Mouse (Mus musculus) telencephalon, adult 2 months (tissue): ENCODE measurements around the gene Dlgap1.
A peak's percentile ranks its signal among the peaks of the same experiment; 100 is the strongest.
"Not testable (repeated sequence)": the region's sequence is repeated elsewhere in the genome, so short reads cannot be mapped to it uniquely, and the experiment has no call there.

Experiments
- DNase-seq: peaks from one replicate; pipeline ENCODE4 v3.0.0-alpha.2; 2011; ENCODE audit warnings: low read depth, low spot score

Gene Dlgap1

DNA sequence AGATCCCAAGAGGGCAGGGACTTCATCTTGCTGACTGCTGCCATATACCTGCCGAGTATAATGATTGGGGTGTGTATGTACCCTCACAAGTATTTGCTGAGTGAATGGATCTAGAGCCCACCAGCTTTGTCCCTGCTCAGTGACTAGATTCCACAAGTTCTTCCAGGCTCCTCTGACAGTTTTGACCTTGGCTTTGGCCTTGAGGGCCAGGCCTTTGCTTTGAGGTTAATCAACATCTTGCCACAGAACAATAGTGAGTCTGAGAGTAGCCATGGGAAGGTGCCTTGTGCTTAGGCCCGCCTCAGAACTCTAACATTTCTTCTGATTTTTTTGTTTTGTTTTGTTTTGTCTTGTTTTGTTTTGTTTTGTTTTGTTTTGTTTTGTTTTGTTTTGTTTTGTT, 837.7 kb downstream of the Dlgap1 start:
- DNase-seq: no peak

DNA sequence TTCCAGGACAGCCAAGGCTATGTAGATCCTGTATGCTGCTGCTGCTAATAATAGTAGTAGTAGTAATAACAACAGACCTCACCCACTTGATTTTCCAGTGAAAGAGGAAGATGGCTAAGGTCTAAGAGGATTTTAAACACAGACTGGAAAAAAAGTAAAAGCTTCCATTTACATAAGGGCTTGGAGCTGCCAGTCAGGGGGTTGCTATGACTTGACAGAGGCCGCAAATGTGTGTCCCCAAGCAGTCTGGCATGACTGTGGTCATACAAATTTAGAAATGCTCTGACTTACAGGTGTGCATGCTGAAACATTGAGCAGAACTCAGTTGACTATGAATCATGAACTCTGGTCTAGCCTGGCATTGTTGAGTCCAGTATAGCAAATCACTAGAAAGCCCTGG, 839.0 kb downstream of the Dlgap1 start:
- no peak for DNase-seq

DNA sequence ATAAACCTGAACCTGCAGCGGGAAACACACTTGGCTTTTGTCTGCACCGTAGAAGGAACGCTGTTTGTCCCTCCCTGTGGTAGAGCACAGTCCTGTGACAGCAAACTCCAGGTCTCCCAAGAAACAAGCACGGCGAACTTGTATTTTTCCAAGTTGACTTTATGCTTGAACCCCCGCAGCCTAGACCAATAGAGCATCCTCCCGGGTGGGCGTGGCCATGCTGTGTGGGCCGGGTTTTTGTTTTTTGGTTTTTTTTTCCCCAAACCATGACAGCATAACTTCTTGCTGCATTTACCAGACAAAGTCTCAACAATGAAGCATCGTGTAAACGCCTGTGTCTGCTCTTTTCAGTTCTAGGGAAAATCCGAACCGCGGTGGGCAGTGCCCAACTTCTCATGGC, 840.0 kb downstream of the Dlgap1 start:
- DNase-seq: no peak

DNA sequence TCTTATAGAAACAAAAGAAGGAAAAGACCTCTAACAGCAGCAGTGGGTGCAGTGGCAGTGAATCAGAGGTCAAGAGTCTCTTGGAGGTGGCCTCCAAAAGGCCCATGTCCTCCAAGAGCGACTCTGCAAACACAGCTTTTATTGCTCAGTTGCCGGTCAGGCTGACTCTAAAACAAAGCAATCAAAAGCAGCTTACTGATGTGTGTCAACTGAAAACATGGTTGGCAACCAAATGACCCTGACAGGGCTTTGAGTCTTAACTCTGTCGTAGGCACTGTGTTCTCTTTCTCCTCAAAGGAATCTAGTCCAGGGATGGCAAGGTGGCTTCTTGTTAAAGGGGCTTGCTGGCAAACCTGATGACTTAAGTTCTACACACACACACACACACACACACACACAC, 840.9 kb downstream of the Dlgap1 start:
- DNase-seq: no peak

DNA sequence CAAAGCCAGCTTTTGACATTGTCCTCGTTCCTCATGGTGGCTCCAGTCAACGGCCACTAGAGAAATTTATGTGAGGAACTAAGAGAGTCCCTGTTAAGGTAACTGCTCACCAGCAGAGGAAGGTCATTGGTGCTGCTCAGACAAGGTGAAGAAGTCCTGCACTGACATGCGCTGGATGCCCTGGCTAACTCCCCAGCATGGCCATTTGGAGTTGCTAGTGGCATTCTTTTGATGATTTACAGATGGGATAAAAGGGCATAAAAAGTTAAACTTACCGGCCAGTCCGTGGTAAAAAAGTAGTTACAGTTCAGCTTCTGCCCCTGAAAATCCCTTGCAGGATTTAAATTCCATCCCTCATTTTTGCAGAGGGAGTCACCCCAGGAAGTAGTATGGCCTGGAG, 841.9 kb downstream of the Dlgap1 start:
- DNase-seq: no peak

DNA sequence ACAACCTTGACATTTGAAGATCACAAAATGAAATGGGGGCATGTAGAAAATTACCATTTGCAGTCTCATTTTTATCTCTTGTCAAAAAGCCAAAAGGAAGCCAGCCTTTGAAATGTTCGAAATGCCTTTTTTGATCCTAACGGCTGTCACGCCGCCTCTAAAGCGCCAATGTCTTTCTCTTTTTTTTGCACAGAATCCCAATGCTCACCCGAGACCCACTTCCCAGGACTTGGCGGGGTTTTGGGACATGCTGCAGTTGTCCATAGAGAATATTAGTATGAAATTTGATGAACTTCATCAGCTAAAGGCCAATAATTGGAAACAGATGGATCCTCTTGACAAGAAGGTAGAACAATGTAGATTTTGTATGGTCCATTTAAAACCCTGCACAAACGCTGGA, 846.1 kb downstream of the Dlgap1 start:
- DNase-seq: no peak

DNA sequence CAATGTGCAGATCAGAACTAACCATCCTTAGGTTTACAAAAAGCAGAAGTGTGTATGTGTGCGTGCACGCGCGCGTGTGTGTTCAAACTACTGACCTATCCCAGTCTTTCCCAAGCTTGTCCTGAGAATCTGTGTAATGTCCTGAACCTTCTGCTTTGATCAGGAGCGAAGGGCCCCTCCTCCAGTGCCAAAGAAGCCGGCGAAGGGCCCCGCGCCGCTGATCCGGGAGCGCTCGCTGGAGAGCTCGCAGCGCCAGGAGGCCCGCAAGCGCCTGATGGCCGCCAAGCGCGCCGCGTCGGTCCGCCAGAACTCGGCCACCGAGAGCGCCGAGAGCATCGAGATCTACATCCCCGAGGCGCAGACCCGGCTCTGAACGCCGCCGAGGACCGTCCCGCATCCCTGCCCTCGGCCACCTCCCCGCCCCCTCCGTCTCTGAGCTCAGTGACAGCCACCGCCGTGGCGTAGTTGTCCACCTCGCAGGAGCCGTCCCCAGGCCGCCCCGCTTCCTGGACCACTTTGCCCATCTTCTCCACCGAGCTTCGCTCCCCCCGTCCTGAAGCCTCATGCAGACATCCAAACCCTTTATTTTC, 849.1 kb downstream of the Dlgap1 start:
- DNase-seq: no peak

DNA sequence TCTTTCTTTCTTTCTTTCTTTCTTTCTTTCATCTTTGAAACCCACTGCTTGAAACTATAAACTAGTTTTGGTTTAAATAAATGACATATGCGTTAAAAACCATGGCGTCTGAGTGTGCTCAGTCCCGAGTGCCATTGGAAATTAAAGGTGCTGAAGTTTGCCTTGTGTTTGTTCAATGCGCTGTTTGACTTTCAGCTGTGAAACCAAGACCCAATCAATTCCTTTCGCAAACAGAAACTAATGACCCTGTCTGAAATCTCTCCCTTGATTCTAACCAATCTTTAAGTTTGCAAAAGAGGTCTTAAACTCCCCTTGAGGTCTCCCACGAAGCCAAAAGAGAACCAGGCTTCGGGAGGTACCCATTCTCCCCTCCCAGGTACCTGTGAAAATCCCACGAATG, 854.2 kb downstream of the Dlgap1 start:
- no peak for DNase-seq

DNA sequence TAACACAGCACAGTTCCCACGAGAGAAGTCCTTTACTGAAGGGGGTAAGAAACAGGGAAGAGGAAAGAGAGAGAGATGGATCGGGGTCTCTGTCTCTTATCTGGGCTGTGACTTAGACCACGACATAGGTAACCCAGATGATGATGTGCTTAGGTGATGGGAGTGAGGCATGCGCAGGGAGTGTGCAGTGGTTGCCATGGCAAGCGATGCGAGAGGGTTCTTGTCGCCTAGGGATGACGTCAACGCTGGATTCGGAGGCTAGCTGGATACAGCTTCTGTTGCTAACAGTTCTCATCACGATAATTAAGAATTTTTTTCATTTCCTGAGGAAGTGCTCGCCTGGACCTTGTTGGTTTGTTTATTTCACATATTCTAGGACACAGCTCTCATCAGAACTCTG, 857.4 kb downstream of the Dlgap1 start:
- DNase-seq: peak; percentile 72

DNA sequence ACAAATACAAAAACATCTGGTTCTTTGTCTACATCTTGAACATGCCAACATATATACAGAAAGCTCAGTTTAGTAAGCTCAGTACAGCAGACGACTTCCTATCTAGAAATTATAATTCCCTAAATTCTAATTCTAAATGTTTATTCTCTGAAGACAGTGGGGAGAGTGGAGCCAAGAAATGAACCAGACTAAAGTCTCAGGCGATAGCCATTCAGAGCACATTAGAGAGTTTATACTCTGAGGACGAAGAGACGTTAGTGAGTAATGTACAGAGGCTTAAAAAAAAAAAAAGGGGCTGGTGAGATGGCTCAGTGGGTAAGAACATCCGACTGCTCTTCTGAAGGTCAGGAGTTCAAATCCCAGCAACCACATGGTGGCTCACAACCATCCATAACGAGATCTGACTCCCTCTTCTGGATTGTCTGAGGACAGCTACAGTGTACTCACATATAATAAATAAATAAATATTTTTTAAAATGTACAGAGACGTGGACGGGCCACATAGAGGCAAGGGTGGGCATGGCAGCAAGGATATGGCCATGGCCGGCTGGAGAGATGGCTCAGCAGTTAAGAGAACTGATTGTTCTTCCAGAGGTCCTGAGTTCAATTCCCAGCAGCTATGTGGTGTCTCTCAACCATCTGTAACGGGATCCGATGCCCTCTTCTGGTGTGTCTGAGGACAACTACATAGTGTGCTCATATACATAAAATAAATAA, 858.7 kb downstream of the Dlgap1 start:
- not testable (repeated sequence) for DNase-seq

DNA sequence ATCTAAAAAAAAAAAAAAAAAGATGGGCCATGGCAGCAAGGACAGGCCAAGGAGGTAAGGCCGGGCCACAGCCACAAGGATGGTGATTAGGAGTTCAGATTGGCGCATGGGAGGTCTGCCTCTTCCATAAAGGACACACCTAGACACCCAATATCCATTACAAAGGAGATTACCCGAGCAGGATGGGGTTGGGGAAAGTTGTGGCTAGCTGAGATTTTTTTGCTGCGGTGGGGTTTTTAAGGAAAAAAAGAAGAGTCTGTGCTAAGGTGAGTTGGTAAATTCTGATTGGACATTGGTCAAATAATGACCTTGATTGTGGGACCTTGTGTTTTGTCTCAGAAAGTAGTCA, 859.3 kb downstream of the Dlgap1 start:
- DNase-seq: no peak

DNA sequence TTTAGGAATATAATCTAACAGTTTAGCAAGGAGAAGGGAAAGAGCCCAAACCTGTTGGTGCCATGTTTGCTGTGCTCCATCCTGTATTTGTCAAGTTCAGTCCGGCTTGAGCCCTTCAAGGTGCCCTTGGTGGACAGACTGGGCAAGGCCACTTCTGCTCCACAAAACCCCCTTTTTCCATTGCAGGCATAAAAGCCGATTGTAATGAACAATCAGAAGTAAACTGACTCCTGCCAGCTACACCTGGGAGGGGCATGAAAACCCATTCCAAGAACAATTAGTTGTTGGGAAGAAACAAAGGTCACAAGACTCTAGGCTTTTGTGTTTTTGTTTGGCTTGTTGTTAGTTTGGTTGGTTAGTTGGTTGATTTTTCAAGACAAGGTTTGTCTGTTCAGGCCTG, 859.7 kb downstream of the Dlgap1 start:
- no peak for DNase-seq

DNA sequence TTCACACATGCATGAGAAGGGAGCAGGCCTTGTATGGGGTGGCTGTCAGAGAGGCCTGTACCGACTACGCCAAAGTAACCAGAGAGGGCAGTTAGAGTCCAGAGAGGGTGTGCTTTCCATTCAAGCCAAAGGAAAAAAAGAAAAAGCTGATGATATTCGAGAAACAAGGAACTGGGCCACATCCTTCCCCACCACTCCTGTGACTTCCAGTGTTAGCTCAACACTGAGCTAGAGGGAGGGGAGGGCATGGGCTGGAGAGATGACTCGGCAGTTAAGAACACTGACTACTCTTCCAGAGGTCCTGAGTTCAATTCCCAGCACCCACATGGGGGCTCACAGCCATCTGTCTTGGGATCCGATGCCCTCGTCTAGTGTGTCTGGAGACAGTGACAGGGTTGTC, 860.3 kb downstream of the Dlgap1 start:
- no peak for DNase-seq

DNA sequence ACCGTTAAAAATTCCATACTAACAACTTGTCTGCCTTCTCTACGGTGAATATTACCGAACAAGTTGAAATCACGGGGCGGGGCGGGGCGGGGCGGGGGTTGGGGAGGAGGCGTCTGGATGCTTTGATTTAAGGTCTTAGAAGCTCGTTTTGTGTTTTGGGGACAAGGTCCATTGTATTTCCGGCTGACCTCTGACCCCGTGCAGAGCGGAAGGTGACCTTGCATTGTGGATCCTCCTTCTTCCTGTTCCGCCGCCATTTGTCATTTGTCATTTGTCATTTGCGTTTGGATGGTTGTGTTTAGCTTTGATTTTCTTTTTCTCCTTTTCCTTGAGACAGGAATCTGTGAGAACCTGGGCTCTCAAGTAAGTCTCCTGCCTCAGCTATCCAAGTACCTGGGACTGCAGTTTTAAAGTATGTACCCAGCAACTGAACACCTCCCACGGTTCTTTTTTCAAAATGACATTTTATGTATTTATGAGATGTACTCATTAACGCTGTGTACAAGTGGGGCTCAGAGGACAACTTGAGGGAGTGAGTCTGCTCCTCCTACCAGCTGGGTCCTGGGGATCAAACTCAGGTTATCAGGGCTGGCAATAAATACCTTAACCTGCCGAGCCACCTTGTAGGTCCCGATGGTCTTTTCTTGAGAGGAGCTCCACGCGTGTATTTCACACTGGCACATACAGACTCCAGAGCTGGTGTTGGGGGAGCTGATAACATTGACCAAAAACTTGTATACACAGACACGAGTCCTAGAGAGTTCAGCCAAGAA, 861.3 kb downstream of the Dlgap1 start:
- no peak for DNase-seq

DNA sequence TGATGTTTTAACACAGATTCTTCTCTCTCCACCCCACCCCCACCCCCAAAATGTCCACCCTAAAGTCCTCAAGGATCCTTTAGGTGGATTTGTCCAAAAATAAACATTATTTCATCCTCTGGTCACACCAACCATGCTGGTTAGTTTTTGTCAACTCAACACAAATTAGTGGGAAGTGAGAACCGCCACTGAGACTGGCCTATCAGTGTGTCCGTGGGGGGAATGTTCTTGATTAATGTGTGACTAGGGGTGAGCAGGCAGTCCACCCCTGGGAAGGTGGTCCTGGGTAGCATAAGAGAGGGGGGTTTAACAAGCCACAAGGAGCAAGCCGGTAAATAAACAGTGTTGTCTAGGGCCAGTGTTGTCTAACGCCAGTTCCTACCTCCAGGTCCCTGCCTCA, 862.7 kb downstream of the Dlgap1 start:
- no peak for DNase-seq

DNA sequence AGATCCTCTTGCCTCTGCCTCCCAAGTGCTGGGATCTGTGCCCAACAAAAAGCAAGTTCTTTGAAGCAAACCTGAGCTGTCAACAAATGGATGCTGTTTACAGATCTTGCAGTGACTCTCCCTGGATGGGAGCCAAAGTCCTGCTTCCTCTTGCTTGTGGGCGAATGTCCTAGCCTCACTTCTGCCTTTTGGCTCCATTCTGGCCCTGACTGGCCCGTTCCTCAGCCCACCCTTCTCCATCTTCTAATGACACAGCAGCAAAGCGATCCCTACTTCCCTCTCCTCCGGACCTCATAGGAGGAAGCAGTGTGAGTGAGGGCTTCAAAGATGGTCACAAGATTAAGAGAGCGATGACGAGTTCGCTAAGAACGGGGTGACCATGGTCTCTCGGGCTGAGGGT, 863.7 kb downstream of the Dlgap1 start:
- peak; percentile 60 for DNase-seq

DNA sequence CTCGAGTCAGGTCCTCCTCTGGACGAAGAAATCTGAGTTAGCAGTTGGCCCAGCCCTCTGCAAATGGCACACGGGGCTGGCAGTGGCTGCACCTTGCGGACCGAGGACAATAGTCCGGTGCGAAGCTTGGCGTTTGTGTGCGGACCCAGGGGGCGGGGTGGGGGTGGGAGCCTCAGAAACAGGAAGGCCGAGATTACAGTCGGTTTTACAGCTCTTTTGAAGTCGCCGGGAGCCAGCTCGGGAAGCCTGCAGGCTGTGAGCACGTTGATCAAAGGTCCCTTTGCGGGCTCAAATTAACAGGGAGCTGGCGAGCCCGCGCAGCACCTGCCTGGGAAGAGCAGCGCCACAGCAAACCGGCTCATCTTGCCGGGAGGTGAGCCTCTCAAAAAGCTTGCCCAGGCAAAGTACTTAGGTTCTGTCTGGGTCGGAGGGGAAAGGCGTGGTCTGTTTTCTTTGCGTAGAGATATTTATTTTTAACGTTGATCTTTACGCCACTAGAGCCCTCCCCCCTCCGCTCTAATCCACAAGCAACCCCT, 865.6 kb downstream of the Dlgap1 start:
- no peak for DNase-seq

DNA sequence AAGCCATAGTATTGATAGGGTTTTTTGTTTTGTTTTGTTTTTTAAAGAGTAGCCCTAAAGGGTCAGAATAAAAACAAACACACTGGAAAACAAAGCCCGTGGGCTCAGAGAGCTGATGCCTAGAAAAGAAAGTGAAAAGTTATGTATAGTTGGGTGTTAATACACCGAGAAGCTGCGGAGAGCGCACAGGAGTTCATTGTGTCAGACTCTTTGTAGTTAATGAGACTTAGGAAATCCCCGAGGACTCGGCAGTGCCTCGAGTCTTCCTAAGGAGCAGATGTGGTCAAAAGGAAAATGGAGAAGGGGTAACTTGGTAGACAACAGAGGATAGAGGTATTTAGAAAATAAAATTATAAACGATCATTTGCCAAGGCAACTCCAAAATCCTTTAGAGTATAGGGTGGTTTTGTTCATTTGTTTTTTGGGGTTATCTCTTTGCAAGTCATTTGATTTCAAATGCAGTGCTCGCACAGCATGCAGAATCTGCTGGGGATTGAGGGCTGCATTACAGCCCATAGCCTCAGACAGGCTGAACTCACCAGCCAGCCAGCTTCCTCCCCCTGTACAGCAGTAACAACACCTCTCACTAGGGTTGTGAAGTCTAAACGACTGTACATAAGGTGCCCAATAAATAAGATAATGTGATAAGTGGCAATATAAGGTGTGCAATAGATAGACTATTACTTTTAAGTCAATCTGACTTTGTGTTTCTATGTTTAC, 866.4 kb downstream of the Dlgap1 start:
- no peak for DNase-seq

DNA sequence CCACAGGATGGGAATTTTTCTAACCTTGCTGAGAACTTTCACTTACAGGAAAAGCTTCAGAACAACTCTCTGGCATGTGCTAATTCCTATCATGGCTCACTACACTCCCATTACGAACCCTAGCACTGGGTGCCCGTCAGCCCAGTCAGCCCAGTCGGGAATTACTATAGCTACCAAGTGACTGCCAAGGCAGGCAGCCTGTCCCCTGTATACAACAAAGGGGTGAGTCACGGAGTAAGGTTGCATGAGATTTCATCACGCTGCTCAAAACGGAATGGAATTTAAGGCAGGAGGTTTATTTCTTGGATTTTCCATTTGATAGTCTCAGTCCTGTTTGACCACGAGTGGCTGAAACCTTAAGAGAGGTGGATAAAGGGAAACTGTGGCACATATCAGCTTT, 867.9 kb downstream of the Dlgap1 start:
- DNase-seq: no peak

DNA sequence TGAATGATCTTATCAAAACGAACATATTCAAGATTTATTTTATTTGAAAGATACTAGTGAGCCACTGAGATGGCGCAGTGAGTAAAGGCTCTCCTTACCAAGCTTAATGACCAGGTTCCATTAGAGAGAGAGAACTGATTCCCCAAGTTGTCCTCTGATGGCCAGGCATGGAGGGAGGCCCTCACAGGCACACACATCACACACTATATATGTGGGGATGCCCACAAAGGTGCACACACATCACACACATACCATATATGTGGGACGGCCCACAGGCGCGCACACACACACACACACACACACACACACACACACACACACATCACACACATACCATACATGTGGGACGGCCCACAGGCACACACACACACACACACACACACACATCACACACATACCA, 868.6 kb downstream of the Dlgap1 start:
- not testable (repeated sequence) for DNase-seq

DNA sequence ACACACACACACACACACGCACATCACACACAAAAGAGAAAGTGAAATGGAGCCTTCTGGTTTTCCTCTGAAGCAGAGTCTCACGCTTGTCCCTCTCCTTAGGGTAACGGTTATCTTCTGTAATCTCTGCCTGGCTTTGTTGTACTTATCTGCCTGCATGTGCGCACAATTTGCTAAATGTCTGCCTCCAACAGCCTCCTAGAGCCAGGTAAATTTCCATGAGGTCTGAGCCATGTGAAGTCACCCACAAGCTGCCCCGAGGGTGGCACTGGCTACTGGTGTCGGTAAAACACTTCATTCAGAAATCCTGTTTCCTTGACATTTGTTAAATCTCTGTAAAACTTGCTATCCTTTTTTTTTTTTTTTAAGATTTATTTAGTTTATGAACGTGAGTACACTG, 869.2 kb downstream of the Dlgap1 start:
- DNase-seq: no peak

DNA sequence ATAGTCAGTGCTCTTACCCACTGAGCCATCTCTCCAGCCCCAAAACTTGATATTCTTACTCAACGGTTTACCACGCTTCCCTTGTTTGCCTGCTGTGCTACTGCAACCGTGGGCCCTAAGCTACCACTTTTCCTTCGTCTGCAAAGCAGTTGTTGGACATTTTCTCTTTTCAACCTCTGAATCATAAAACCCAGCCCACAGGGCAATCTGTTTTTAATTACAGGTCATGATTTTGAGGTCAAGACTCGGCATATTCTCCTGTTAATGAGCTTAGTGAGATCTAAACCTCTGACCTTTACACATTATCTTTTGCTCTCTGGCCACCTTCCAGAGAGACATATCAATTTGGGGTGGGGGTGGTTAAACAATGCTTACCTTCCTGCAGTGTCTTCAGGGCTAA, 869.7 kb downstream of the Dlgap1 start:
- DNase-seq: no peak
